Mouse (Mus musculus): ENCODE data around the gene Herc6. TPM values are rescaled to one million over a fixed set of nuclear protein-coding genes. Genes with fewer than 3 reads are reported as not detected.

Herc6 gene
- total and polyA plus RNA-seq, 3 experiments = 2.4 to 5.1 TPM; not detected in 1

Other genes starting within 250 kb of the Herc6 start
- not detected in 2 replicates for gene Vmn1r17, start 217.3 kb upstream of the Herc6 start, total RNA-seq (2012; rRNA removed)
- gene Vmn1r17, start 217.3 kb upstream of the Herc6 start, polyA plus RNA-seq (2012; ENCODE audit: insufficient read depth in 1 of 2, insufficient read length in 2 of 2, low read depth in 1 of 2, low replicate concordance in 2 of 2, missing spikeins in 1 of 2) = not detected
- gene Vmn1r18, start 185.2 kb upstream of the Herc6 start, total RNA-seq (2012; rRNA removed) = not detected in 2 replicates
- under 1 TPM in 1 of 2 experiments, not detected in 1; under 0.01 TPM for gene Vmn1r18, start 185.2 kb upstream of the Herc6 start, polyA plus RNA-seq (2012; ENCODE audit: insufficient read depth in 1 of 2, insufficient read length in 2 of 2, low read depth in 1 of 2, low replicate concordance in 2 of 2, missing spikeins in 1 of 2)
- gene Vmn1r19, start 177.2 kb upstream of the Herc6 start, total RNA-seq (2012; rRNA removed) = not detected in 2 replicates
- gene Vmn1r19, start 177.2 kb upstream of the Herc6 start, polyA plus RNA-seq (2012; ENCODE audit: insufficient read depth in 1 of 2, insufficient read length in 2 of 2, low read depth in 1 of 2, low replicate concordance in 2 of 2, missing spikeins in 1 of 2) = not detected
- gene Vmn1r20, start 152.1 kb upstream of the Herc6 start, total RNA-seq (2012; rRNA removed) = not detected in 2 replicates
- not detected for gene Vmn1r20, start 152.1 kb upstream of the Herc6 start, polyA plus RNA-seq (2012; ENCODE audit: insufficient read depth in 1 of 2, insufficient read length in 2 of 2, low read depth in 1 of 2, low replicate concordance in 2 of 2, missing spikeins in 1 of 2)
- gene Ppm1k, start 45.5 kb upstream of the Herc6 start, total RNA-seq (2012; rRNA removed) = 1.5 and 2.1 TPM in 2 replicates
- 1 to 10 TPM in 1 of 2 experiments, not detected in 1; 1.3 TPM for gene Ppm1k, start 45.5 kb upstream of the Herc6 start, polyA plus RNA-seq (2012; ENCODE audit: insufficient read depth in 1 of 2, insufficient read length in 2 of 2, low read depth in 1 of 2, low replicate concordance in 2 of 2, missing spikeins in 1 of 2)
- 2.5 and 2.9 TPM in 2 replicates for gene Pyurf, start 111.1 kb downstream of the Herc6 start, total RNA-seq (2012; rRNA removed)
- 1 to 10 TPM in 1 of 2 experiments, not detected in 1; 3.3 TPM for gene Pyurf, start 111.1 kb downstream of the Herc6 start, polyA plus RNA-seq (2012; ENCODE audit: insufficient read depth in 1 of 2, insufficient read length in 2 of 2, low read depth in 1 of 2, low replicate concordance in 2 of 2, missing spikeins in 1 of 2)
- 19.6 and 21.7 TPM in 2 replicates for gene Lancl2, start 121.5 kb downstream of the Herc6 start, total RNA-seq (2012; rRNA removed)
- 10 to 100 TPM in 1 of 2 experiments, not detected in 1; 17.7 TPM for gene Lancl2, start 121.5 kb downstream of the Herc6 start, polyA plus RNA-seq (2012; ENCODE audit: insufficient read depth in 1 of 2, insufficient read length in 2 of 2, low read depth in 1 of 2, low replicate concordance in 2 of 2, missing spikeins in 1 of 2)
- 12.1 and 17.0 TPM in 2 replicates for gene Vopp1, start 244.2 kb downstream of the Herc6 start, total RNA-seq (2012; rRNA removed)
- gene Vopp1, start 244.2 kb downstream of the Herc6 start, polyA plus RNA-seq (2012; ENCODE audit: insufficient read depth in 1 of 2, insufficient read length in 2 of 2, low read depth in 1 of 2, low replicate concordance in 2 of 2, missing spikeins in 1 of 2) = 10 to 100 TPM in 1 of 2 experiments, not detected in 1; 14.2 TPM

Measured in MEL (cell line).